8 mouse cellular contexts compared by ENCODE assay signal in the genomic region with DNA sequence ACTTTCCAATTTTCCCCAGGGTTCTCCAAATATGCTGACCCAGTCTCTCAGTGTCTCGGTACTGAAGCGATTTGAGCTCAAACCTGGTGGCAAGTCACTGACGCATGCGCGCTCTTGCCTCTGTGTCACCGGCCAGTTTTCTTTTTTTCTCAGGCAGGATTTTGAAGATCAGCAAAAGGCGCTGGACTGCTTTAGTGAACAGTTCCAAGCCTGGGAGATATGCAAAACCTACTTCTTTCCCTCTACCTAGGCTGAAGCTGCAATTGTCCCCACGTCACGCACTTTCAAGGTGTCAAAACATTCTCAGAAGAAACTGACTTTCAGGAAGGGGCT. TPM values are rescaled to one million over a fixed set of nuclear protein-coding genes. Genes with fewer than 3 reads are reported as not detected.
A peak's percentile ranks its signal among the peaks of the same experiment; 100 is the strongest.
DNase-seq lines count a peak whose midpoint lies in the region; ATAC-seq and TF ChIP-seq lines count a peak whose summit lies in the region.

No protein-coding gene starts in this region.

- TF ChIP-seq CTCF in midbrain, postnatal 0 days (IDR thresholded peaks at IDR 0.05): no peak

- peak overlapping the region; percentile 59 for H3K4me3 ChIP-seq in embryonic facial prominence, embryonic 11.5 days (ENCODE audit: low read depth, low read length)
- peak overlapping the region; percentile 72 for H3K4me3 ChIP-seq in liver, embryonic 11.5 days (ENCODE audit: low read depth, low read length)
- peak overlapping the region; percentile 76 for H3K4me3 ChIP-seq in midbrain, postnatal 0 days (ENCODE audit: low read depth, low read length)
- peak overlapping the region; percentile 70 for H3K4me3 ChIP-seq in stomach, embryonic 15.5 days (replicated peaks)

- H3K4me1 ChIP-seq in embryonic facial prominence, embryonic 11.5 days (ENCODE audit: control insufficient read depth, insufficient read depth, low read length): no peaks in the 10 kb centered on the region
- H3K4me1 ChIP-seq in liver, embryonic 11.5 days (replicated peaks; ENCODE audit: control insufficient read depth, insufficient read depth, low read length): no peaks in the 10 kb centered on the region
- 0 out of 2 replicates have a peak, but pooled peaks cover 4% of the 10 kb centered on the region for H3K4me1 ChIP-seq in midbrain, postnatal 0 days (ENCODE audit: insufficient read depth, low read length)
- H3K4me1 ChIP-seq in stomach, embryonic 15.5 days: peaks cover 3% of the 10 kb centered on the region; the same call in 1 of the 2 replicates

- H3K27ac ChIP-seq in embryonic facial prominence, embryonic 11.5 days (replicated peaks; ENCODE audit: low read depth, low read length): no peak overlapping the region
- H3K27ac ChIP-seq in liver, embryonic 11.5 days (ENCODE audit: low read depth, low read length): no peak overlapping the region
- H3K27ac ChIP-seq in midbrain, postnatal 0 days (ENCODE audit: low read depth, low read length): peak overlapping the region; percentile 85; the same call in 1 of the 2 replicates
- peak overlapping the region; percentile 84 for H3K27ac ChIP-seq in stomach, embryonic 15.5 days

- peak overlapping the region; percentile 80 for H3K4me2 ChIP-seq in embryonic facial prominence, embryonic 11.5 days (ENCODE audit: low read depth, low read length)
- peak overlapping the region; percentile 94 for H3K4me2 ChIP-seq in liver, embryonic 11.5 days
- peak overlapping the region; percentile 83 for H3K4me2 ChIP-seq in midbrain, postnatal 0 days (ENCODE audit: low read depth, low read length, poor library complexity, severe bottlenecking)
- peak overlapping the region; percentile 82 for H3K4me2 ChIP-seq in stomach, embryonic 15.5 days

- ATAC-seq in embryonic facial prominence, embryonic 11.5 days (replicated peaks; ENCODE audit: insufficient number of reproducible peaks, low FRiP score, low TSS enrichment, low read depth): no peak
- no peak for ATAC-seq in liver, embryonic 11.5 days (replicated peaks; ENCODE audit: low FRiP score)
- peak; percentile 36; the same call in 1 of the 2 replicates for ATAC-seq in midbrain, postnatal 0 days (ENCODE audit: low FRiP score)
- ATAC-seq in stomach, embryonic 15.5 days (ENCODE audit: insufficient read depth, low FRiP score, low read depth): 0 out of 2 replicates have a peak, but pooled peaks have one; percentile 10

- DNase-seq in B cell, adult 2 months: peak; percentile 58 to 60
- peak; percentile 75 for DNase-seq in adrenal gland, adult 2 months
- DNase-seq in embryonic facial prominence, embryonic 11.5 days (ENCODE audit: low spot score): peak; percentile 75
- peak; percentile 62 for DNase-seq in heart, adult 8-10 months (ENCODE audit: low spot score)
- DNase-seq in kidney, adult 11 months: peak; percentile 24
- no peak for DNase-seq in liver, embryonic 11.5 days (ENCODE audit: low spot score)
- peak; percentile 83 for DNase-seq in midbrain, postnatal 0 days (ENCODE audit: low spot score)

- H3K36me3 ChIP-seq in embryonic facial prominence, embryonic 11.5 days (replicated peaks; ENCODE audit: control insufficient read depth, insufficient read depth, low read depth, low read length): no peaks in the 10 kb centered on the region
- no peaks in the 10 kb centered on the region for H3K36me3 ChIP-seq in liver, embryonic 11.5 days (ENCODE audit: control insufficient read depth, insufficient read depth, low read length)
- no peaks in the 10 kb centered on the region for H3K36me3 ChIP-seq in midbrain, postnatal 0 days (ENCODE audit: insufficient read depth, low read length)
- no peaks in the 10 kb centered on the region for H3K36me3 ChIP-seq in stomach, embryonic 15.5 days

- no peaks in the 10 kb centered on the region; the same call in 1 of the 2 replicates for H3K27me3 ChIP-seq in embryonic facial prominence, embryonic 11.5 days (ENCODE audit: control insufficient read depth, insufficient read depth, low read length)
- H3K27me3 ChIP-seq in liver, embryonic 11.5 days (replicated peaks; ENCODE audit: control insufficient read depth, insufficient read depth, low read length): no peaks in the 10 kb centered on the region
- no peaks in the 10 kb centered on the region for H3K27me3 ChIP-seq in midbrain, postnatal 0 days (ENCODE audit: insufficient read depth, low read length)
- H3K27me3 ChIP-seq in stomach, embryonic 15.5 days (replicated peaks): no peaks in the 10 kb centered on the region

- WGBS in embryonic facial prominence, embryonic 11.5 days: 2% methylated on average over 9 of the region's 9 CpGs
- under 1% methylated on average over 9 of the region's 9 CpGs for WGBS in liver, embryonic 11.5 days
- WGBS in midbrain, postnatal 0 days: 0% methylated on average over 9 of the region's 9 CpGs
- under 1% methylated on average over 9 of the region's 9 CpGs for WGBS in stomach, embryonic 15.5 days

- no peaks in the 10 kb centered on the region for H3K9me3 ChIP-seq in embryonic facial prominence, embryonic 11.5 days (replicated peaks; ENCODE audit: control insufficient read depth, low read length)
- H3K9me3 ChIP-seq in liver, embryonic 11.5 days (ENCODE audit: control insufficient read depth, low read length): no peaks in the 10 kb centered on the region
- no peaks in the 10 kb centered on the region for H3K9me3 ChIP-seq in midbrain, postnatal 0 days (ENCODE audit: low read length)
- H3K9me3 ChIP-seq in stomach, embryonic 15.5 days: no peaks in the 10 kb centered on the region

- peak overlapping the region; percentile 74; the same call in 1 of the 2 replicates for H3K9ac ChIP-seq in embryonic facial prominence, embryonic 11.5 days (replicated peaks; ENCODE audit: low read length)
- H3K9ac ChIP-seq in liver, embryonic 11.5 days (ENCODE audit: low read depth, low read length): peak overlapping the region; percentile 62
- H3K9ac ChIP-seq in midbrain, postnatal 0 days (replicated peaks; ENCODE audit: low read length, poor library complexity, severe bottlenecking): peak overlapping the region; percentile 71
- H3K9ac ChIP-seq in stomach, embryonic 15.5 days: peak overlapping the region; percentile 41; the same call in 1 of the 2 replicates

RNA-seq across cellular contexts. Expression of gene Vav3, which starts 0.5 kb away (rescaled TPM):
- total RNA-seq in adrenal gland, adult 2 months (2021): 1 to 10 TPM; 3.6 to 4.9 TPM
- 0.54 and 1.1 TPM in 2 replicates for polyA plus RNA-seq in adrenal gland, adult 2 months (2012; rRNA removed)
- polyA plus RNA-seq in embryonic facial prominence, embryonic 11.5 days (2014; fragmentation: Nextera tagmentation; extraction: Ambion mirVana): 7.2 TPM in 2 replicates
- 1 to 10 TPM; 3.2 to 6.0 (median 4.8) TPM for total RNA-seq in heart, adult 8-10 months (2022)
- polyA plus RNA-seq in liver, embryonic 11.5 days (2014; fragmentation: Nextera tagmentation; extraction: Ambion mirVana): 5.8 and 7.0 TPM in 2 replicates
- total RNA-seq in midbrain, postnatal 0 days (2014; rRNA removed): 9.2 and 13.6 TPM in 2 replicates
- 8.3 and 11.6 TPM in 2 replicates for polyA plus RNA-seq in midbrain, postnatal 0 days (2015; fragmentation: Nextera tagmentation; extraction: Ambion mirVana)
- 14.9 and 17.5 TPM in 2 replicates for polyA plus RNA-seq in stomach, embryonic 15.5 days (2015; fragmentation: Nextera tagmentation; extraction: Ambion mirVana)

Comparison
In these comparisons a context has a peak if more than half of its experiments do, and no peak if none do; other contexts are left out.
1. ATAC-seq: peak in midbrain, postnatal 0 days (single experiment) and stomach, embryonic 15.5 days (single experiment); none in embryonic facial prominence, embryonic 11.5 days (single experiment) and liver, embryonic 11.5 days (single experiment).
2. H3K27ac ChIP-seq: peak in midbrain, postnatal 0 days (single experiment) and stomach, embryonic 15.5 days (single experiment); none in embryonic facial prominence, embryonic 11.5 days (single experiment) and liver, embryonic 11.5 days (single experiment).
3. Peak in every context shown above with its lines, with median percentiles within 50 percentile points of each other: H3K4me2 ChIP-seq, H3K4me3 ChIP-seq and H3K9ac ChIP-seq.